ENCODE assay signal across 9 mouse cellular contexts in the genomic region with DNA sequence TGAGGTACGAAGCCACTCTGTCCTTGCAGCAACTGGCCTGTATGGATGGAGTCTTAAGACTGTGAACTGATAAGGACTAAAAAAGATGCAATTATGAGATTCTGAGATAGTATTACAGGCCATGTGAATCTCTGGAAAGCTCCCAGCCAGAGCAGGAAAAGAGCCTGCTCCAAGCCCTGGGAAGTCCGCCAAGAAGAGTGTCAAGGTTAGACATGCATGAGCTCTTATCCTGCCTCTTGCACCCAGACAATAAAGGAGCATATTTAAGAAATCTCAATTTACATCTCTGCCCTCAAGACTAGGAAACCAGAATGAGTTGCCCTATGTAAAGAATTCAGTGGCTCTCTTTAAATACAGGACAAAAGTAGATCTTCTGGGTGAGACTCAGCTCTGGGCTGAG.
DNase-seq lines count a peak whose midpoint lies in the region; ATAC-seq lines count a peak whose summit lies in the region.
"Had no signal": no experiment of that assay in that cellular context is flagged by ENCODE, and none has a peak within 500 bp of the region (broad histone marks: within the 10 kb centered on the region; RNA-seq: fewer than 3 reads in every experiment).

No protein-coding gene starts in this region.

- no peak for ATAC-seq in heart, embryonic 12.5 days (ENCODE audit: insufficient number of reproducible peaks, low FRiP score)
- ATAC-seq in lung, embryonic 15.5 days (ENCODE audit: borderline replicate concordance, extremely low read depth, low FRiP score, low TSS enrichment), result 0 out of 2 replicates have a peak, but pooled peaks have one; percentile 35
- no peak for ATAC-seq in granulocyte monocyte progenitor cell, adult 5-6 weeks (replicated peaks; ENCODE audit: poor library complexity, severe bottlenecking)
- ATAC-seq: lung, postnatal 0 days had no signal

- no peak overlapping the region for H3K4me3 ChIP-seq in heart, embryonic 12.5 days
- H3K4me3 ChIP-seq in lung, embryonic 15.5 days, result no peak overlapping the region

- peak; percentile 31 to 39 for DNase-seq in heart, postnatal 10 days
- DNase-seq in lung, postnatal 14 days, result no peak
- peak; percentile 70 for DNase-seq in adrenal gland, adult 2 months
- peak; percentile 81 for DNase-seq in cerebellum, adult 9-10 months
- DNase-seq in left cerebral cortex, adult 18-20 months (ENCODE audit: low spot score in 2 of 2), result no peak

- WGBS in heart, embryonic 12.5 days, result 87% methylated on average over 2 of the region's 2 CpGs
- WGBS in lung, embryonic 15.5 days, result 57% methylated on average over 2 of the region's 2 CpGs

- no peak overlapping the region for H3K4me2 ChIP-seq in heart, embryonic 12.5 days
- H3K4me2 ChIP-seq in lung, embryonic 15.5 days, result no peak overlapping the region

- no peaks in the 10 kb centered on the region for H3K36me3 ChIP-seq in heart, embryonic 12.5 days
- H3K36me3 ChIP-seq in lung, embryonic 15.5 days, result no peaks in the 10 kb centered on the region

- no peak overlapping the region for H3K9ac ChIP-seq in heart, embryonic 12.5 days
- H3K9ac ChIP-seq in lung, embryonic 15.5 days, result no peak overlapping the region

- no peak overlapping the region for H3K27ac ChIP-seq in heart, embryonic 12.5 days (ENCODE audit: poor library complexity, severe bottlenecking)
- no peak overlapping the region for H3K27ac ChIP-seq in lung, embryonic 15.5 days

- no peaks in the 10 kb centered on the region for H3K9me3 ChIP-seq in heart, embryonic 12.5 days (replicated peaks)
- no peaks in the 10 kb centered on the region for H3K9me3 ChIP-seq in lung, embryonic 15.5 days

- no peaks in the 10 kb centered on the region for H3K4me1 ChIP-seq in heart, embryonic 12.5 days (replicated peaks)
- H3K4me1 ChIP-seq in lung, embryonic 15.5 days, result no peaks in the 10 kb centered on the region

- intact Hi-C loops in heart, postnatal 10 days (cut with DNase I), result no loop called here

- no peaks in the 10 kb centered on the region for H3K27me3 ChIP-seq in heart, embryonic 12.5 days (replicated peaks)
- no peaks in the 10 kb centered on the region for H3K27me3 ChIP-seq in lung, embryonic 15.5 days

Comparison
In these comparisons a context has a peak if more than half of its experiments do, and no peak if none do; other contexts are left out.
1. DNase-seq: peak in heart, postnatal 10 days (2 of 2), adrenal gland, adult 2 months (single experiment) and cerebellum, adult 9-10 months (single experiment); none in lung, postnatal 14 days (single experiment) and left cerebral cortex, adult 18-20 months (0 of 2).